Mouse (Mus musculus) embryonic fibroblast, embryonic 13.5 days (primary cell): ENCODE results near the gene F11r.

Experiments used
- CTCF ChIP-seq: IDR thresholded peaks from 2 replicates; pipeline ENCODE4 v1.5.1; 2011; ENCODE audit warnings: mild to moderate bottlenecking, control low read depth, low read length, moderate library complexity, borderline replicate concordance; ENCODE audit not compliant: insufficient read depth
- POLR2A ChIP-seq: IDR thresholded peaks from 2 replicates; pipeline ENCODE4 v1.6.1; 2011; ENCODE audit warnings: low read depth, mild to moderate bottlenecking, control low read depth, low read length, moderate library complexity

DNA sequence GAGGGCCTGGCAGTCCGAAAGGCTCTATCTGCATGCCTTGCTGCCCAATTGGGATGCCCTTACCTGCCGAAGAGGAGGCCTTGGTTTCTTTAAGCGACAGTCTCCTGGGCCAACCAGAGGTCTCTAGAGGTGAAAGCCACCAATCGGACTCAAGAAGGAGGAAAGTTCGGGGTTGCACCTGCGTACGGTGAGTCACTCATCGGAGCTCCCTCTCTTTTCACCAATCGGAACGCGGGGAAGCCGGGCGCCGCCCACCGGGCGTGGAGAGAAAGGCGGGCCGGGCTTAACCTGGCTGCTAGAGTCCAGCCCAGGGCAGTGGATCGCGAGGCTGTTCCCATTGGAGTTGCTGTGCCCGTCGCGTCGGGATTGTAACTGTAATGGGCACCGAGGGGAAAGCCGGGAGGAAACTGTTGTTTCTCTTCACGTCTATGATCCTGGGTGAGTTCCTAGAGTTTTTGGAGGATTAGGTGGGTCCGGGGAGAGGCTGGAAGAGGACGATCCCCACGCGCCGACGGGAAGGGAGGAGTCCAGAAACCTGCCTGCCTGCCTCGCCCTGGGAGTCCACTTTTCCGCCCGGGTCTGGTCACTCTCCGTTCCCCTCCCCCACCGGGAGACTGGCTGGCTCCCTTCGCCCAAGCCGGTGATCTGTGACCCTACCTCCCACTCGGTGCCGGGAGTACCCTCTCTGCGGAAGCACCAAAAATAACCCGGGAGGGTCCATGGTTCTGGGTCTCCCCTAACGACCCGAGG is at the start of gene F11r:
- peak; percentile 61 for TF ChIP-seq POLR2A
- no peak for TF ChIP-seq CTCF
